Mouse (Mus musculus) erythroblast, embryonic 14.5 days (primary cell): Measurements from ENCODE around the gene Dtnbp1.

ENCODE experiments used
- GATA1 ChIP-seq: IDR thresholded peaks from 2 replicates; pipeline ENCODE4 v1.6.1; 2012; ENCODE audit warnings: low read length, inconsistent platforms, mixed read lengths
- TAL1 ChIP-seq: IDR thresholded peaks from 3 replicates; pipeline ENCODE4 v1.6.1; 2012; ENCODE audit warnings: low read length, inconsistent platforms, mixed read lengths

GRCm38 (mm10) chr13:45023356-45024150 lies 21.6 kb upstream of the Dtnbp1 start:
- TF ChIP-seq GATA1 (no peak), TAL1 (no peak)
